Mouse (Mus musculus): ENCODE measurements around the gene Scd1.
A peak's percentile ranks its signal among the peaks of the same experiment; 100 is the strongest.
"Not testable (repeated sequence)": the region's sequence is repeated elsewhere in the genome, so short reads cannot be mapped to it uniquely, and the experiment has no call there.

Gene Scd1

GRCm38 (mm10) chr19:44400076-44400475 lies 7.6 kb downstream of the Scd1 start:
- DNase-seq (ENCODE audit: low spot score in 2 of 2) = no peak

DNA sequence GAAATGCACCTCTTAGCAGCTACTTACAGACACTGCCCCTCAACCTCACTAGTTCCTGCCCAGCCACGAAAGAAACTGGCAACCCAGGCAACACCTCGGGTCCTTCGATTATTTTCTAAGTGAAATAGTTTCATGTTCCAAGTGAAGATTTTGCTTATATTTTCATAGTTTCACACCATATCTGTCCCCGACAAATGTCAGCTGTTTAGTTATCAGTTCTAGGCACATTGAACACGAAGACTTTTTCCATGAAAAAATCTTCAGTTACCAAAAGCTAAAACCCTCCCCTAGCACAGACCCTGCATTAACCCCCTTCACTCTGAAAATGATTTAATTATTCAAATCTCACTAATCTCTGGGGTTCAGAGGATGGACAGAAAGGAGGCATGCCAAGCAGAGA lies 10.9 kb downstream of the Scd1 start:
- DNase-seq (ENCODE audit: low spot score in 2 of 2) = no peak

DNA sequence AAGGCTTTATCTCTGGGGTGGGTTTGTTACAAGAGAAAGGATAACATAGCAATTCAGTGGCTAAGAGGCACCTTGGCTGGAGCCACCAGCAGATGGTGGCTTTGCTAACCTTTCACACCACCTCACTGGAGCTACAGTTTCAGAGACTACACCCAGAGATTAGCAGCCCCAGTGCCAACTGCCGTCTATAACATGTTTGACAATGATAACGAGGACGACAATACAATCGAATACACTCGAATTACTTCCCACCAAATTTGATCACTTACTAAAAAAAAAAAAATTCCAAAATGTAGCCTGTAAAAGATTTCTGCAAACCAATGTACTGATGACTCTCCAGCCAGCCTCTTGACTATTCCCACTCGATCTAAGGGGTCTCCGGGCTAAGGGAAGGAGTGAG lies 12.7 kb downstream of the Scd1 start:
- no peak for DNase-seq (ENCODE audit: low spot score in 2 of 2)

- no peak for DNase-seq (ENCODE audit: low spot score in 2 of 2)
Measured at GRCm38 (mm10) chr19:44393962-44394422, 13.7 kb downstream of the Scd1 start.

DNA sequence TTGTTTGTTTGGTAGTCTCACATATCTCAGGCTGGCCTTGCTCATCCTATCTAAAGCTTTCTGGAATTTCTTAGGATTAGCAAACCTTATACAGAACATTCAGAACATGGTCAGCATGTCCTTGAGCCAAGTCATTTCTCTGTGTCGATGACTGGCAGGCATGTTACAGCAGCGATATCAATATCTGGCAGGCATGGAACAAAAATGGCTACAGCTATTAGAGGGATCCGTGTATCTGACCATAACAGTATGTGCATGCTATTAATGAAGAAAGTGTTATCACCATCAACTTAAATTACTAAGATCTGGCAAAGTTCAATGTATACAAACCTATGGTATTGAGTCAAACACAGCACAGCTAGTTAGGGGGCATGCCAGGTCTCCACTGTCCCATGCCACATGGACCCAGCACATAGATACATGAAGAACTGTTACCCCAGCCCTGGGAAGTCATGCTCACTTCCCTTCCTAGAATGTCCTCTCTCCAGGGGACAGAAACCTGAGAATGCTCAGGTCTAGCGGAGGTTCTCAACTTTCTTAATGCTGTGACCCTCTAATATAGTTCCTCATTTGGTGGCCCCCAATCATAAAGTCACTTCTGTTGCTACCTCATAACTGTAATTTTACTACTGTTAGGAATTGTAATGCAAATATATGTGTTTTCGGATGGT lies 15.2 kb downstream of the Scd1 start:
- no peak for DNase-seq (ENCODE audit: low spot score in 2 of 2)

DNA sequence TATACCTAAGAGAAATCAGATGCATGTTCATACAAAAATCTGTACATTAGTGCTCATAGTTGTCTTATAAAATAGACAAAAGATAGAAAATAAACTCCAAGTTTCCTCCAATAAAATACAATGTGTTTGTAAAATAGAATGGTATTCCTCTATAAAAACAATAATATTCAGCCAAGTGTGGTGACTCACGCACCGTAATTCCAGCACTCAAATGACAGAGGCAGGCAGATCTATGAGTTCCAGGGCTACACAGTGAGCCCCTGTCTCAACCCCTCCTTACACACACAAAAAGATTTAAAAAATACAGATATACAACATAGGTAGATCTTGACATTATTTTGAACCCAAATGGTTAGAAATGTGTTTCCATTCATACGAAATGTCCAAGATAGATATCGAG lies 15.8 kb downstream of the Scd1 start:
- DNase-seq (ENCODE audit: low spot score in 2 of 2) = no peak

GRCm38 (mm10) chr19:44389507-44389906 lies 18.2 kb downstream of the Scd1 start:
- DNase-seq (ENCODE audit: low spot score in 2 of 2) = no peak

GRCm38 (mm10) chr19:44388475-44389428 lies 18.9 kb downstream of the Scd1 start:
- peak; percentile 88 to 90 for DNase-seq (ENCODE audit: low spot score in 2 of 2)

DNA sequence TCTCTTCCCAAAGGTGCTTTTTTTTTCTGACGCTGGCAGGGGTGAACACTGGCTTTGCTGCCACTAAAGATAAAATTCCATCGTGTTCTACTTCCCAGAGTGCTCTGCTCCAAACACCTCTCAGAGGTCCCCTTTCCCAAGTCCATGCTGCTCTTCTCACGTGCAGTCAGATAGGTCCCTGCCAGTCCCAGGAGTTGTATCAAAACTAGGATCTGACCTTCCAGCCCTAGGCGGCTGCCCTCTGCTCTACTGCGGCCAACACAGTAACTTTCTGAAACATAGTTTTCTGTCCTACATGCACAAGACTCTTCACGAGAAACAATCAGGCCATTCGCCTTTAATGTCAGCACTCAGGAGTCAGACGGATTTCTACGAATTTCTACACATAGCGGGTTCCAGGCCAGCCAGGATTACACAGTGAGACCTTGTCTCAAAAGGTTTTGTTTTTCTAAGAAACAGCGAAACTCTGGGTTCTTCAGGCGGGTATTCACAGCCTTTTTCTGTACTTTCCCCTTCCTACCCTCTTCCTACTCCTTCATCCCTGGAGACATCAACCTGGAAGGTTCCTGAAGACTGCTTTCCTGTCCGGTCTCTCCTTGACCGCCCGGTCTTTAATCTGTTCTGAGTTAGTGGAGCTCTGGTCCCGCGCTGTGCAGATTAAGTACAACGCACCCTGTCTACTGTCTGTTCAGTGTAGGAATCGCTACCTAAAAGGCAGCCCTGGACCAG lies 19.8 kb downstream of the Scd1 start:
- no peak for DNase-seq (ENCODE audit: low spot score in 2 of 2)

- DNase-seq (ENCODE audit: low spot score in 2 of 2) = no peak
Measured at GRCm38 (mm10) chr19:44387089-44387671, 20.5 kb downstream of the Scd1 start.

GRCm38 (mm10) chr19:44385887-44386498 lies 21.7 kb downstream of the Scd1 start:
- DNase-seq (ENCODE audit: low spot score in 2 of 2) = no peak

GRCm38 (mm10) chr19:44382682-44383321 lies 24.9 kb downstream of the Scd1 start:
- DNase-seq (ENCODE audit: low spot score in 2 of 2) = no peak

GRCm38 (mm10) chr19:44380065-44380464 lies 27.6 kb downstream of the Scd1 start:
- DNase-seq (ENCODE audit: low spot score in 2 of 2) = no peak

GRCm38 (mm10) chr19:44379090-44379489 lies 28.6 kb downstream of the Scd1 start:
- DNase-seq (ENCODE audit: low spot score in 2 of 2) = no peak

- no peak for DNase-seq (ENCODE audit: low spot score in 2 of 2)
Measured at GRCm38 (mm10) chr19:44377629-44378375, 29.9 kb downstream of the Scd1 start.

GRCm38 (mm10) chr19:44376511-44376951 lies 31.1 kb downstream of the Scd1 start:
- no peak for DNase-seq (ENCODE audit: low spot score in 2 of 2)

DNA sequence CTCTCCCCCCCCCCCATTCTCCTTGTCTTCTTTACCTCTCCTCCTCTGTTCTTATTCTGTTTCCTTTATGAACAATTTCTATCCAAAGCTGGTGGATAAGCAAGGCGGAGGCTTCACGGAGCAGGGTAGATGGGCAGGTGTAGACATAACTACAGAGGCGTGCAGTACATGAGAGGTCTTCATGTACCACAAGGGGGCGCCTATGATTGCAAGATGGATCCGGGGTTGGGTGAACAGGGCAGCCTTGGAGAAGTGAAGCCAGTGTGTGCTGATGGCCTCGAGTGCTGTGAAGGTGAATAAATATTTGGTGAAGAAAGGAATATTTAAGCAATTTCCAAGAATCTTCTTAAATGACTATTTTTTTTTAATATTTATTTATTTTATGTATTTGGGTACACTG lies 34.7 kb downstream of the Scd1 start:
- DNase-seq (ENCODE audit: low spot score in 2 of 2) = peak; percentile 34 to 45

DNA sequence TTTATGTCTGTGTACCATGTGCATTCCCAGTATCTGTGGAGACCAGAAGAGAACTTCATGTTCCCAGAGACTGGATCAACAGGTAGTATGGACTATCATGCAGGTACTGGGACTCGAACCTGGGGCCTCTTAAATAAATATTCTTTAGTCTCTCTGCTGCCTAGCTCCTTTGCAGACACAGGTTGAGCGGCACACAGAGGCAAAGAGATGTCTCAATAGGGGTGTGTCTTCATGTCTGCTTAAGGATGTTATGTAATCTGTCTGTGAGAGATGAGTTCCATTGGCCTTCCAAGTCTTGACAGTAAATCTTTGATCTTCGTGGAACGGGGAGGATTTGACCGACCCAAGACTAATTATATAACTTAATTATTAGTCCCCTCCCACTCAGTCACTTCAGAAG lies 37.4 kb downstream of the Scd1 start:
- no peak for DNase-seq (ENCODE audit: low spot score in 2 of 2)

GRCm38 (mm10) chr19:44369371-44369770 lies 38.3 kb downstream of the Scd1 start:
- no peak for DNase-seq (ENCODE audit: low spot score in 2 of 2)

DNA sequence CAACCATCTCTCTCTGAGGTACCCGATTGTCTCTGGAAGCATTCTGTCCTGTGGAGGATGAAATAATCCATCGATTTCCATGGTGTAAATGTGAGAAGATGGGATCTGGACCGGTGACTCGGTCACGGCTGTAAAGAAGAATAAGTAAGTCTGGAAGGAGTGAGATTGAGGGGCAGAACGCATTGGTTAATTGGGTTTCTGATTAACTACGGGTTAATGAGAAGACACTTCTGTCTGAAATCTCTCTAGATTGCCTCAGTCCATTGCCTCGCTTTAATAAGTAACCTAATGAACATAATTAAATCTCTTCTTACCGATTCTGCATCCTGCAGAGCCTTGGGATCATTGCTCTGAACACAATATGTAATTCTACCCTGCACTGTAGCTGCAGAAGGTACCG lies 40.6 kb downstream of the Scd1 start:
- DNase-seq (ENCODE audit: low spot score in 2 of 2) = not testable (repeated sequence)

Data from frontal cortex, postnatal 10 days (tissue).